Mouse (Mus musculus): ENCODE data around the gene 4930524B15Rik.

DNA sequence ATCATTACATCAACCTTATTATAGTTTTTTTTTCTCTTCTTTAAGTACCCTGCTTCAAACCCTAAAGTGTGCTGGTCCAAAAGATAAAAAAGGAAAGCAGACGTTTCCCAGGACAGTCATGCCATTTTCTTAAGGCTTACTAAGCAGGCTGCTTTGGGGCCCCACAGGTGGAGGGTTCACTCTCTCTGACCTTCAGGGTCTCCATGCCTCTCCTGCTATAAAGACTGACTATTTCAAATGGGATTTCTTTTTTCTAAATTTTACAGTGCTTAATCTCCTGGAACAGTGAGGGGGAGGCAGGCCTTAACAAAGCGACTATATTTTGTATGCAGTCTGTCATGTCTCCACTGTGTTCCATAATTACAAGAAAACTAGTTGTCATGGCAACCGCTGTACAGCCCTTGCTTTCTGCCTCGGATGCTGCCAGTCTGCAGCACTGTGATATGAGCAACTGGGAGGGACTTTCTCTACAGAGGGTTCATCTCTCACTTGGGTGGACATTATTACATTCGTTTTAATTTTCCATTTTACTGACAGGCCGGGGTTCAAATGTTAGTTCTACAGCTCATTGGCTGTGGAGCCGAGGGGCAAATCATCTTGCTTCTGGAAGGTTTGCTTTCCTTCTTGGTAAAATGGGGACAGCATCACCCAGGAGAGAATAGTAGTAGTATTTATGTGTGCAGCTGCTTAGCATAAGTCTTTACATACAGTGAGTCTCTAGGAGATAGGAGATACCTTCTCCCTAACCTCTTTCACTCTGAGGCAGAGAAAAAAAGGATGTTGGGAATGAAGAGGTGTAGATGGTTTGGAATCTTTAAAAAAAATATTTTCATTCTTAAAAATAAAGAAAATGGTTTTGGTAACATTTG, 62.3 kb downstream of the 4930524B15Rik start:
- TF ChIP-seq POLR2A (IDR thresholded peaks at IDR 0.05; ENCODE audit: insufficient read depth, low read depth, low read length) (no peak), CTCF (IDR thresholded peaks at IDR 0.05) (no peak)
